Mouse (Mus musculus) intestine, postnatal 0 days (tissue): ENCODE measurements around the gene Plcb3. TPM values are rescaled to one million over a fixed set of nuclear protein-coding genes. Genes with fewer than 3 reads are reported as not detected.
A peak's percentile ranks its signal among the peaks of the same experiment; 100 is the strongest.

Experiments
- ATAC-seq: fragments of 200-750 bp; cut with Nextera tagmentation; 2 replicates; pipeline ENCODE4 v1.8.0; 2017; ENCODE audit warnings: mild to moderate bottlenecking, moderate TSS enrichment, moderate library complexity
- H3K27ac ChIP-seq: fragments of 300-500 bp; sonication (generic); 2 replicates; pipeline ENCODE4 v1.5.1; 2014; ENCODE audit warnings: mild to moderate bottlenecking, low read depth, low read length, moderate library complexity
- H3K27me3 ChIP-seq: fragments of 300-500 bp; sonication (generic); replicated peaks from 2 replicates; pipeline ENCODE4 v1.6.1; 2014; ENCODE audit warnings: low read length, mixed read lengths; ENCODE audit not compliant: control insufficient read depth, insufficient read depth
- H3K36me3 ChIP-seq: fragments of 300-500 bp; sonication (generic); 2 replicates; pipeline ENCODE4 v1.6.1; 2014; ENCODE audit warnings: mild to moderate bottlenecking, moderate library complexity; ENCODE audit not compliant: control insufficient read depth, insufficient read depth
- H3K4me1 ChIP-seq: fragments of 300-500 bp; sonication (generic); replicated peaks from 2 replicates; pipeline ENCODE4 v1.6.1; 2014; ENCODE audit warnings: antibody characterized with exemption, low read length, mixed read lengths; ENCODE audit not compliant: control insufficient read depth, insufficient read depth
- H3K4me2 ChIP-seq: fragments of 300-500 bp; sonication (generic); replicated peaks from 2 replicates; pipeline ENCODE4 v1.6.1; 2014; ENCODE audit warnings: low read depth, mild to moderate bottlenecking, moderate library complexity
- H3K4me3 ChIP-seq: fragments of 300-500 bp; sonication (generic); 2 replicates; pipeline ENCODE4 v1.5.1; 2014; ENCODE audit warnings: low read depth, low read length
- H3K9ac ChIP-seq: fragments of 300-500 bp; sonication (generic); 2 replicates; pipeline ENCODE4 v1.6.1; 2014; ENCODE audit warnings: mild to moderate bottlenecking, low read depth, low read length
- H3K9me3 ChIP-seq: fragments of 300-500 bp; sonication (generic); 2 replicates; pipeline ENCODE4 v1.6.1; 2016; ENCODE audit warnings: mixed run types; ENCODE audit not compliant: control insufficient read depth
- CTCF ChIP-seq: sonication (generic); IDR thresholded peaks from 2 replicates; pipeline ENCODE4 v1.5.1; 2016; ENCODE audit warnings: low read depth, mild to moderate bottlenecking, control low read depth, antibody characterized with exemption, moderate library complexity
- WGBS: fragments of 180-500 bp; shearing (Covaris S2); extraction: QIAGEN DNeasy Blood & Tissue Kit; methylation state at CpG from one replicate; pipeline ENCODE4 v1.1.7; 2014; 5-methylcytosine and 5-hydroxymethylcytosine counted together
- polyA plus RNA-seq: library from polyadenylated mRNA; unstranded; fragments of >200 nt; fragmentation: Nextera tagmentation; extraction: Ambion mirVana; gene quantifications from 2 replicates; pipeline ENCODE4 v1.2.1, GENCODE M21; 2015

Plcb3 gene
- polyA plus RNA-seq, 1 experiment from 2014 or later = 107 TPM

DNA sequence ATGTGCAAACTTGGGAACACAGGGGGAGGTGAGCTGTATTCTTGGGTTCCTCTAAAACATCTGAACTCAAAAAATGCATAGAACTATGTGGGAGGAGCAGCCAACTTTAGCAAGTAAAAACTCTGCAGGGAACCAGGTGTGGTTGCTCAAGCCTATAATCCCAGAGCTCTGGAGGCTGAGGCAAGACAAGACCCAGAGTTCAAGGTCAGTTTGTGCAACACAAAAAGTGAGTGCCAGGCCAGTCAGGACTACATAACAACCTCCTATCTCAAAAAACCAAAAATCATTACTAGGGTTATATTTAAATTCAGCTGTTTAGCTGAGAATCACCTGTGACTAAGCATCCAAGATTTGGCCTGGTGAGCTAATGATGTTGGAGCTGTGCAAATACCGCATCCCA is 44.3 kb downstream of the Plcb3 start:
- no peak overlapping the region for H3K4me2 ChIP-seq
- no peak overlapping the region for H3K9ac ChIP-seq
- H3K4me3 ChIP-seq = no peak overlapping the region
- 39% methylated on average over 1 of the region's 1 CpGs for WGBS
- no peak overlapping the region for H3K27ac ChIP-seq
- TF ChIP-seq CTCF = no peak
- no peaks in the 10 kb centered on the region for H3K9me3 ChIP-seq
- peaks cover 63% of the 10 kb centered on the region for H3K27me3 ChIP-seq
- peaks cover 6% of the 10 kb centered on the region for H3K4me1 ChIP-seq
- H3K36me3 ChIP-seq = no peaks in the 10 kb centered on the region
- ATAC-seq = no peak

DNA sequence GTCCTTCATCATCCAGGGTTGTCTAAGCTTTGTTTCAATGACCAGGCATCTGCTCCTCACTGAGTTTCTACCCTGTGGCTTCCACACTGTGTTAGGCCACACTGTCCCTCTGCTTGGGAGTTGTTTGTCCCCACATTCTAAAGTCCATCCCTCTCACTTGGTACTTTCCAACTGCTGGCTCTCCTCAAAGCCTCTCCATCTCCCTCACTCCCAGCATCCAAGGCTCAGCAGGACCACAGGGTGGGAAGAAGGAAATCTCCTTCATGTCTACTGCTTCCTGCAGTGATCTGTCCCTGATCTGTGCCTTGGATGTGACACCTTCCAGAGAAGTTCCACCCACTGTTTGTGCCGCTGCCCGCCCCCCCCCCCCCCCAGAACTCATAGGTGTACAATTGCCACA is 45.3 kb downstream of the Plcb3 start:
- no CpG with 5 or more reads among the region's 2 CpGs for WGBS
- H3K27me3 ChIP-seq = peaks cover 71% of the 10 kb centered on the region
- H3K27ac ChIP-seq = no peak overlapping the region
- no peak for ATAC-seq
- H3K4me1 ChIP-seq = peaks cover 6% of the 10 kb centered on the region
- no peak overlapping the region for H3K9ac ChIP-seq
- H3K4me3 ChIP-seq = no peak overlapping the region
- no peaks in the 10 kb centered on the region for H3K36me3 ChIP-seq
- TF ChIP-seq CTCF = no peak
- H3K4me2 ChIP-seq = no peak overlapping the region
- H3K9me3 ChIP-seq = no peaks in the 10 kb centered on the region

DNA sequence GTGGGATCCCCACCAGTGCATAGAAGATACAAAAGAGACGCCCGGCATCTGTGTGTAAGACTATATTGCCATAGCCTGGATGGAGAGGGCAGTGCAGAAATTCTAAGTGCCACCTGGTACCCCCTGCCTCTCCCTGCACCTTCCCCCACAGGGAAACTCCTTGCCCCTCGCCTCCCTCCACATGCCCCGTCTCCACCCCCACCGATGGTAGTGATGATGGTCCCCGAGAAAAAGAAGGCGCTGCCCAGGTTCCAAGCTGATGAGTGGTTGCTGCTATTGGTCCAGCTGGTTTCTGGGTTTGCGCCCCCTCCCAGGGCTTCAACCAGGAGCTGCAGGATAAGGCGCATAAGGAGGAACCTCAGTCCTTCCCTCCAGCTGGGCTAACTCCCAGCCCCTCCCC is 48.2 kb downstream of the Plcb3 start:
- H3K4me2 ChIP-seq = no peak overlapping the region
- no peaks in the 10 kb centered on the region for H3K9me3 ChIP-seq
- H3K4me1 ChIP-seq = peaks cover 7% of the 10 kb centered on the region; the same call in 1 of the 2 replicates
- ATAC-seq = no peak
- H3K27ac ChIP-seq = no peak overlapping the region
- 24% methylated on average over 9 of the region's 9 CpGs for WGBS
- H3K27me3 ChIP-seq = peaks cover 55% of the 10 kb centered on the region
- no peak overlapping the region for H3K9ac ChIP-seq
- no peak for TF ChIP-seq CTCF
- H3K4me3 ChIP-seq = no peak overlapping the region; the same call in 1 of the 2 replicates
- no peaks in the 10 kb centered on the region for H3K36me3 ChIP-seq

- H3K27me3 ChIP-seq = peaks cover 45% of the 10 kb centered on the region
- 22% methylated on average over 26 of the region's 26 CpGs for WGBS
- H3K9ac ChIP-seq = no peak overlapping the region
- ATAC-seq = no peak
- 0 out of 2 replicates have a peak overlapping the region, but pooled peaks have one; percentile 18 for H3K4me3 ChIP-seq
- H3K27ac ChIP-seq = no peak overlapping the region
- H3K9me3 ChIP-seq = no peaks in the 10 kb centered on the region
- H3K4me1 ChIP-seq = peaks cover 7% of the 10 kb centered on the region; the same call in 1 of the 2 replicates
- H3K36me3 ChIP-seq = no peaks in the 10 kb centered on the region
- no peak for TF ChIP-seq CTCF
- H3K4me2 ChIP-seq = peak overlapping the region; percentile 48
Observed at GRCm38 (mm10) chr19:6926559-6927255, 49.6 kb downstream of the Plcb3 start.

DNA sequence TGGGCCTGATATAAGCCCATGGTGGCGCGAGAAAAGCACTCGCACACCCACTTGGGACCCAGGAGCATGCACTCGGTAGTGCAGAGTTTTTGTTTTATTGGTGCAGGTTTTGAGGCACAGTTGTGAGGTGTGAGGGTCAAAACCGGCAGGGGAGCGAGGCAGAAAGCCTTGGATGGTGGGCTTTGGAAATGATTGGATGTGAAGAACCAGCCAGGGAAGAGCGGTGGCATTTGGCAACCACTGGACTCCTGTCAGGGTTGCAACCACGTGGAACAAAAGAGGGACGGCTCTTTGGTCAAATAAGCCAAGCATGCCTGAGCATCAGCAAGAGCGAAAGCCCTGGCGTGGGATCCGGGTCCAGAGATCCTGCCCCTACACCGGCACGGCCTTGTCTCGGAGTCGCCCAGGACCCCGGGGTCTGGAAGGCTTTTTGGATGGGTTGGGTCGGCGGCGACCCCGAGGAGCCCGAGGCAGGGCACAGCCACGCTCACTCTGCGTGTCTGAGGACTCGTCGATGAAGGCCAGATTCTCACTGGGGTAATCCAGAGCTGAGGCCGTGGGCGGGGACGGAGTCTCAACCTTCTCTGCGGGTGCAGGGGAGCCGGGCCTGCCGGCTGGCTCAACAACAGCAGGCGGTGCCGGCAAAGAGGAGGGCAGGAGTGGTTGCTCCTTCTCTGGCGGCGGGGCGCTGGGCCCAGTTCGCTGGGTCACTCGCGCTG is 50.5 kb downstream of the Plcb3 start:
- no peaks in the 10 kb centered on the region for H3K9me3 ChIP-seq

DNA sequence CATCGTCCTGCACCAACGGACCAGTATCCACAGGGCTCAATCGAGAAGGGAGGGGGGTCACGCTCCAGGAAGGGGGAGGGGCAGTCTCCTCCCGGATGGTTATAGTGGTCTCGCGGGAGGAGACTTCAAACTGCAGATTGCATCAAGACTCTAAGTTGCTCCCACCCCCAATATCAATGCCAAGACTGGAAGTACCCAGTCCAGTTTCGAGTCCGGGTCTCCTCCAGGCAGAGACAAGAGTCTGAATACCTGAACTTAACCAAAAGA is 51.0 kb downstream of the Plcb3 start, which contains the start of gene Catsperz:
Catsperz (minus strand) TSS at position 74 of the 267 bp plus-strand sequence.
- no peaks in the 10 kb centered on the region for H3K36me3 ChIP-seq
- no peak within 1 kb of the TSS for H3K27ac ChIP-seq
- WGBS = 5% methylated on average over 9 of the region's 9 CpGs
- H3K9ac ChIP-seq = no peak within 1 kb of the TSS
- peak within 1 kb of the TSS; percentile 27 for H3K4me3 ChIP-seq
- H3K4me2 ChIP-seq = peak within 1 kb of the TSS; percentile 47
- no peak for ATAC-seq
- TF ChIP-seq CTCF = no peak
- no peaks in the 10 kb centered on the region for H3K9me3 ChIP-seq
- H3K4me1 ChIP-seq = peaks cover 7% of the 10 kb centered on the region; the same call in 1 of the 2 replicates
- peaks cover 37% of the 10 kb centered on the region for H3K27me3 ChIP-seq

More for the DNA sequence above, 50.5 kb downstream of the Plcb3 start:
- TF ChIP-seq CTCF = no peak
- peak overlapping the region; percentile 27 for H3K4me3 ChIP-seq
- H3K4me2 ChIP-seq = no peak overlapping the region
- H3K27ac ChIP-seq = no peak overlapping the region
- no peaks in the 10 kb centered on the region for H3K36me3 ChIP-seq
- ATAC-seq = no peak
- H3K9ac ChIP-seq = no peak overlapping the region
- 28% methylated on average over 39 of the region's 40 CpGs for WGBS
- peaks cover 39% of the 10 kb centered on the region for H3K27me3 ChIP-seq
- H3K4me1 ChIP-seq = peaks cover 7% of the 10 kb centered on the region; the same call in 1 of the 2 replicates
